Mouse (Mus musculus): ENCODE measurements at regions not wholly inside any gene's neighbourhood (a gene's known extent, or its start where the extent isn't known, plus 50 kb on each side); places are given as distances from the start of the nearest gene placed in this dataset.

GRCm38 (mm10) chr16:57823329-57823728, 68.8 kb upstream of the Col8a1 start:
- no peak for DNase-seq
- intact Hi-C loops (cut with DNase I): no loop called here

DNA sequence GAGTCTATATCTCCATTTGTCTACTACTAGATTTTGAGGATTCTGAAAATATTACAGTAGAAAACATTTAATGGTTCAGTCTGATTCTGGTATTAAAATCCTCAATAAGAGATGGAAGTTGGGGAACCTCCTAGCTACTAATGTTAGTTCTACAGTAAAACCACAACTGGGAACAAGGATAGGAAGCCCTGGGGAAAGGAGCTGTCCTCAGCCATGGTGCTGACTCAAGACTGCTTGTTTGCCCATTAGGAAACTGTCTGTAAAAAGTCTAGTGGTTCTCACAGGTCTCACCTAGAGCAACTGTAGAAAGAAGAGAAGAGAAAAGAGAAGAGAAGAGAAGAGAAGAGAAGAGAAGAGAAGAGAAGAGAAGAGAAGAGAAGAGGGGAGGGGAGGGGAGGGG, 90.9 kb upstream of the Col8a1 start:
- intact Hi-C loops (cut with DNase I): no loop called here
- DNase-seq: peak; percentile 15 to 44

GRCm38 (mm10) chr16:57846386-57846785, 91.8 kb upstream of the Col8a1 start:
- intact Hi-C loops (cut with DNase I): no loop called here

GRCm38 (mm10) chr16:57851854-57852253, 97.3 kb upstream of the Col8a1 start:
- intact Hi-C loops (cut with DNase I): loop anchor here (5.0 to 10.0 kb wide), 3 partner anchors 75 to 217 kb away; no protein-coding TSS in a partner anchor

More at GRCm38 (mm10) chr16:57846386-57846785, 91.8 kb upstream of the Col8a1 start:
- DNase-seq: no peak

DNA sequence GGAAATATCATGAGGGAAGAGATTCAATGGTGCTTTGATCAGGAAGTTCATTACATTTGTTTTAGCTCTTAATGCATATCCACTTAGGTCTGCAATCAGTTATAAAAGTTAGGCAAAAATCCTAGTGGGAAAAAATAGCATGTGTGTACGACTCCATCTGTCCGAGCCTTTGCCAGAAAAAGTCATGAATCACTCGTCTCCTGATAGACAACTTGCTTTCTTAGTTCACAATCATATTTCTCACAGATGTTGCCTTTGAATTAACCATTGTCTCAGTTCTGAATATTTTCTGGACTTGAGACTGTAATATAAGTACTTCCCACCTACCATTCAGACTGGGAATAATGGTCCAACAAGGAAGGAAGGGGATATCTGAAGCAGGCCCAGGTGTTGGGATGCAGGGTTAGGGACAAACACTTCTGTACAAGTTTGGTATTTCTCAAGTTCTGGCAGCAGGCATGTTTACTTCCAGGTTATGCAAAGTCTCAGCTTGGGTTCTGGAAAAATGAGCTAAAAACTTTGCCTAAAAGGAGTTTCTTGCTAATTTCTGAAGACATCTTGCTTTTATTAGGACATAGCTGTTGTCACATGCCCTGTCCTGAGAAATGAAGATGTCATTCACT, 98.4 kb upstream of the Col8a1 start:
- no peak for DNase-seq
- intact Hi-C loops (cut with DNase I): loop anchor here (5.0 to 10.0 kb wide), 3 partner anchors 74 to 218 kb away; no protein-coding TSS in a partner anchor

More at GRCm38 (mm10) chr16:57851854-57852253, 97.3 kb upstream of the Col8a1 start:
- DNase-seq: no peak

DNA sequence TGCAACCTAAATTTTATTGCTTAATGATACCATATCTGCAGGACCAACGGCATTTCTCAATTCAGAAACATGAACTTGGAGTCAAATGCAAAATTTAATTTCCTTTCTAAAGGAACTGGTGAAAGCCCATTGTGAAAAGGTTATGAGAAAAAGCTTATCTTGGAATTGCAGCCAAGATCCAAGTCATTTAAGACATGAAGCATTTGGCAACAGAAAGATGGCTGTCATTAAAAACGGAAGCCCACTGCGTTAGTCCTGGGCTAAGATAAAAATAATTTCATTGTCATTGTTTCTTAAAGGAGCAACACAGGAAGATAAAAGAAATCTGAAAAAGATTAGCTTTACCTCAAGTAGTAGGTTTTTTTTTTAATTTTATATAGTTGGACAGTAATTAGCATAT, 99.2 kb upstream of the Col8a1 start:
- no peak for DNase-seq
- intact Hi-C loops (cut with DNase I): loop anchor here (5.0 to 10.0 kb wide), 3 partner anchors 74 to 219 kb away; no protein-coding TSS in a partner anchor

DNA sequence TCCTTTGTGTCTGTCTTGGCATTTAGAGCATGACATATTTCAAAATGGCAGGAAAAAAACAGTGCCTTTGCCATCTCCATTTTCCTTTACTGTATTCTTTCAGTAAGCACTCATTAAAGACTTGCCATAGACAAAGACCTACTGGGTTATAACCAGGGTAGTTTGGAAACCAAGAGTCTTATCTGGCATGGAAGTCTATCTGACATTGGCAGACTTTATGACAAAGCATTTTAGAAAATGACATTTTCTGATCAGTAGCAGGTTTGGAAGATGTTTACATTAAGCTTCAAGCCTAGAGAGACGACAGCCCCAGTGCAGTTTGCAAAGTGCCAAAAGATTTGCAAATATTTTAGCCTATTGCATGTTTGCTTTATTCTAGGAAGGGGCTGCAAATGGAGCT, 102.5 kb upstream of the Col8a1 start:
- no peak for DNase-seq
- intact Hi-C loops (cut with DNase I): loop anchor here (10.0 kb wide), 2 partner anchors 192 to 222 kb away; no protein-coding TSS in a partner anchor

DNA sequence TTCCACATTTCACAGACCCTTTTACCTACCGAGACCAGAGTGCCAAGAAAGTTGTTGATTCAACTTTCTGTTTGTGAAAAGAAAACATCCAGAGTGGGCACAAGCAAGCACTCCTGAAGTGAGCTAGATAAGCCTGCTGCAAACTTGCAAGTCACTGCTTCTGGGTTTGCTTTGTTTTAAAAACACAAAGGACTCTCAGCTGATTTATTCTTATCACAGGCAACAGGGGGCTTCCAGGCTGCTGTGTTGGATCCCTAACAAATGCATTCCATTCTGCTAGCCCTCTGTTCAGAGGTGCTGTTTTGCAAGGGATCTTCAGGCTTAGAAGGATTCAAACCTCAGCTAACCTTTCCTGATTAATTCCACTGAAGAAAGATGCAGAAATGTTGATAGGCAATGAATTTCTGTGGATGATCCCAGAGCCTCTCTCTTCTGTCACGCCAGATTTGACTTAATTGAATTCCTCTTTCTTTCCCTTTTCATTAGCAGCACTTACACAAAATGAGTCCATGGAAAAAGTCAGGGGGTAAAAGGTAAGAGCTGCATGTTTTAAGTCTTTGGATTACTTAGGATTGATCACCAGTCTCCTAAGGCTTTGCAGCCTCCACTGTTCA, 103.7 kb upstream of the Col8a1 start:
- intact Hi-C loops (cut with DNase I): loop anchor here (10.0 kb wide), 2 partner anchors 193 to 223 kb away; no protein-coding TSS in a partner anchor
- DNase-seq: no peak

DNA sequence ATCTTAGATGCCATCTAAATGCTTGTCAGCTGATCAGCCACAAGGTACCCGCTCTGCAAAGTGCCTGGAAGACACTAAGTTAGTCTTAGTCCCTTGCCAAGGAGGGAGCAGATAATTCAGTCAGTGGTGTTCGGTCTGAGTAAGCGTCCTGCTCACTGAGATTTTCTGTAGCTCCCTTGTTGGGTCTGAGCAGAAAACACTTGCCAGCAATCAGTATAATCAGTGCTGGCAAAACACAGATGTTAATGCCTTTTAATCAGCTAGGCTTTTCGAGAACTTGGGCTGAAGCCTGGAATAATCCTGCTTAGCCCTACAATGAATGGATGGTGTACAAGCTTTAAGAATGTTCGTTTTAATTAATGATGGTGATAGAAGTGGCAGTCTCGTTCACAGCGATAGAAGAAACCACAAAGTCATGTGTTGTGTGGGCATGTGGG, 104.2 kb upstream of the Col8a1 start:
- DNase-seq: peak in 1 of 2 experiments; percentile 3
- intact Hi-C loops (cut with DNase I): loop anchor here (10.0 kb wide), 2 partner anchors 194 to 224 kb away; no protein-coding TSS in a partner anchor

- intact Hi-C loops (cut with DNase I): no loop called here
- DNase-seq: no peak
Measured at GRCm38 (mm10) chr16:57863206-57863860, 108.8 kb upstream of the Col8a1 start.

DNA sequence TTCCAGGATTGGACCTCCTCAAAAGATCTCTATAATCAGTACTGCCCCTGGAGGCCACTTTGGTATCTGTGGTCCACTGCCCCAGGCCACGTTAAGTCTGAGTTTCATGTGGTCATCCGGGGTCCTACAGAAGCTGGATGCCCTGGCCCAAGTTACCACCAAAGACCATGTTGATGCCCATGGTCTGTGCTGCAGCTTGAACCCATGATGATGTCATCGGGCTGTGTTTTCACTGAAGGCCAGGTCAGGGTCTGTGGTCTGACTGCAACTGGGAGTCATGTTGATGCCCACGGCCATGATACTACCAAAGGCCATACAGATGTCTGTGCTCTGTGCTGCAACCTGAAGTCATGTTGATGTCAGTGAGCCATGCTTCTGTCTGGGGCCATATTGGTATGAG, 122.3 kb upstream of the Col8a1 start:
- DNase-seq: no peak
- intact Hi-C loops (cut with DNase I): no loop called here

GRCm38 (mm10) chr16:57881575-57882094, 127.1 kb upstream of the Col8a1 start:
- intact Hi-C loops (cut with DNase I): no loop called here
- DNase-seq: no peak

- intact Hi-C loops (cut with DNase I): no loop called here
- DNase-seq: no peak
Measured at GRCm38 (mm10) chr16:57888138-57888537, 133.6 kb upstream of the Col8a1 start.

DNA sequence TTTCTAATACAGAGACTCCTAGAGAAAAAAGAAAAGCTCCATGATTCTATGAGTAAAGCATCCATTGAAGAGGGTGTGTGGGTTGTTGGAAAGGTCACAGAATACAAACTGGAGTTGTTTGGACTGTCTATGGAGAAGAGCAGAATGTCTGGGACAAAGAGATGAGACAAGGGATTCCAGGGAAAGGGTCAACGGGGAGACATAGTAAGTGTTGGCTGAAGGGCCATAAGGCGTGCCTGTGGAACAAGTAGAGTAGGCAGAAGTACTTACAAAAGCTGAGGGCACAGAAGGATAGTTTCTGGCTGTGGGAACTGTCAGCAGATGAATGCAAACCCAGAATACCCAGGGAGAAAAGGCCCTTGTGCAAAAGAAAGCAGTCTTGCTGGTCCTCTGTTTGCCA, 134.0 kb upstream of the Col8a1 start:
- DNase-seq: no peak
- intact Hi-C loops (cut with DNase I): no loop called here

- intact Hi-C loops (cut with DNase I): no loop called here
- DNase-seq: no peak
Measured at GRCm38 (mm10) chr16:57890135-57890534, 135.6 kb upstream of the Col8a1 start.

GRCm38 (mm10) chr16:57893111-57893510, 138.6 kb upstream of the Col8a1 start:
- intact Hi-C loops (cut with DNase I): no loop called here
- no peak for DNase-seq

- intact Hi-C loops (cut with DNase I): no loop called here
- no peak for DNase-seq
Measured at GRCm38 (mm10) chr16:57893698-57894352, 139.3 kb upstream of the Col8a1 start.

GRCm38 (mm10) chr16:57901006-57901405, 146.5 kb upstream of the Col8a1 start:
- no peak for DNase-seq

DNA sequence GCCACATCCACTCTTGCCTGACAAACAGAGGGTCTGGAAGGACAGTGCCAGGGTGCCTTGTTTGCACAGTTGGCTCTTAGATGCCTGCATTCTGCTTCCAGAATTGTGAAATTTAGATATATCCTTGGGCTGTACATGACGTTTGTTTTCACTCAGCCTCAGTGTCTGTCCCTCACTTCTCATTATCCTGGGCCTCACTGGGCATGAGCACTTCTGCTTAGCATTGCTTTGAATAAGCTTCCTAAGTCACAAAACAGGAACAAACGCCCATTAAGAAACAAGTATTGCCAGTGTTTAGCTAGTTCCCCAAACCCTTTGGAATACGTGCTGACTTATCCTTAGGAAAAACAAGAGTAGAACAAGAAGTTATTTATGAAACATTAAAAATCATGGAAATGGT, 148.0 kb upstream of the Col8a1 start:
- DNase-seq: no peak
- intact Hi-C loops (cut with DNase I): no loop called here

More at GRCm38 (mm10) chr16:57901006-57901405, 146.5 kb upstream of the Col8a1 start:
- intact Hi-C loops (cut with DNase I): no loop called here

- intact Hi-C loops (cut with DNase I): no loop called here
- peak in 1 of 2 experiments; percentile 51 for DNase-seq
Measured at GRCm38 (mm10) chr16:57912001-57912400, 157.5 kb upstream of the Col8a1 start.

All from heart, postnatal 14 days (tissue).